Mouse (Mus musculus) intestine, postnatal 0 days (tissue): ENCODE data around the gene Canx. TPM values are rescaled to one million over a fixed set of nuclear protein-coding genes. Genes with fewer than 3 reads are reported as not detected.

ENCODE experiments used
- ATAC-seq: fragments of 200-750 bp; cut with Nextera tagmentation; 2 replicates; pipeline ENCODE4 v1.8.0; 2017; ENCODE audit warnings: mild to moderate bottlenecking, moderate TSS enrichment, moderate library complexity
- H3K27ac ChIP-seq: fragments of 300-500 bp; sonication (generic); 2 replicates; pipeline ENCODE4 v1.5.1; 2014; ENCODE audit warnings: mild to moderate bottlenecking, low read depth, low read length, moderate library complexity
- H3K27me3 ChIP-seq: fragments of 300-500 bp; sonication (generic); replicated peaks from 2 replicates; pipeline ENCODE4 v1.6.1; 2014; ENCODE audit warnings: low read length, mixed read lengths; ENCODE audit not compliant: control insufficient read depth, insufficient read depth
- H3K36me3 ChIP-seq: fragments of 300-500 bp; sonication (generic); 2 replicates; pipeline ENCODE4 v1.6.1; 2014; ENCODE audit warnings: mild to moderate bottlenecking, moderate library complexity; ENCODE audit not compliant: control insufficient read depth, insufficient read depth
- H3K4me1 ChIP-seq: fragments of 300-500 bp; sonication (generic); replicated peaks from 2 replicates; pipeline ENCODE4 v1.6.1; 2014; ENCODE audit warnings: antibody characterized with exemption, low read length, mixed read lengths; ENCODE audit not compliant: control insufficient read depth, insufficient read depth
- H3K4me2 ChIP-seq: fragments of 300-500 bp; sonication (generic); replicated peaks from 2 replicates; pipeline ENCODE4 v1.6.1; 2014; ENCODE audit warnings: low read depth, mild to moderate bottlenecking, moderate library complexity
- H3K4me3 ChIP-seq: fragments of 300-500 bp; sonication (generic); 2 replicates; pipeline ENCODE4 v1.5.1; 2014; ENCODE audit warnings: low read depth, low read length
- H3K9ac ChIP-seq: fragments of 300-500 bp; sonication (generic); 2 replicates; pipeline ENCODE4 v1.6.1; 2014; ENCODE audit warnings: mild to moderate bottlenecking, low read depth, low read length
- H3K9me3 ChIP-seq: fragments of 300-500 bp; sonication (generic); 2 replicates; pipeline ENCODE4 v1.6.1; 2016; ENCODE audit warnings: mixed run types; ENCODE audit not compliant: control insufficient read depth
- CTCF ChIP-seq: sonication (generic); IDR thresholded peaks from 2 replicates; pipeline ENCODE4 v1.5.1; 2016; ENCODE audit warnings: low read depth, mild to moderate bottlenecking, control low read depth, antibody characterized with exemption, moderate library complexity
- WGBS: fragments of 180-500 bp; shearing (Covaris S2); extraction: QIAGEN DNeasy Blood & Tissue Kit; methylation state at CpG from one replicate; pipeline ENCODE4 v1.1.7; 2014; 5-methylcytosine and 5-hydroxymethylcytosine counted together
- polyA plus RNA-seq: library from polyadenylated mRNA; unstranded; fragments of >200 nt; fragmentation: Nextera tagmentation; extraction: Ambion mirVana; gene quantifications from 2 replicates; pipeline ENCODE4 v1.2.1, GENCODE M21; 2015

Canx gene
- polyA plus RNA-seq, 1 experiment from 2014 or later = 181 TPM

- no peak overlapping the region for H3K27ac ChIP-seq
- WGBS = 67% methylated on average over 2 of the region's 2 CpGs
Observed at GRCm38 (mm10) chr11:50312803-50313202, 12.7 kb downstream of the Canx start.

DNA sequence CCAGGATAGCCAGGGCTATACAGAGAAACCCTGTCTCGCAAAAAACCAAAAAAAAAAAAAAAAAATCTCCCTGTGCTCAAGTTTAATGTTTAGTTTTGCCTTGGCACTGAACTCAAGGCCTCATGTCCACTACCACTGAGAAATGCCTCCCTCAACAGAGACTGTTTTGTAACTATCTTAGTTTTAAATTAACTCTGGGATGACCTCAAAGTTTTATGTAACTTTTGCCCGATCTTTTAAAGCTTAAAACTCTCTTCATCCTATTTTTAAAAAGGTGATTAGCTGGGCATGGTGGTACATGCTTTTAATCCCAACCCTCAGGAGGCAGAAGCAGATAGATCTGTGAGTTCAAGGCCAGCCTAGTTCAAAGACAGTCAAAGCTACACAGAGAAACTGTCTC is 22.1 kb downstream of the Canx start:
- no peaks in the 10 kb centered on the region for H3K27me3 ChIP-seq
- no peak overlapping the region for H3K4me3 ChIP-seq

More at GRCm38 (mm10) chr11:50312803-50313202, 12.7 kb downstream of the Canx start:
- no peak overlapping the region for H3K9ac ChIP-seq
- TF ChIP-seq CTCF = no peak
- no peak overlapping the region for H3K4me3 ChIP-seq
- no peak overlapping the region for H3K4me2 ChIP-seq
- H3K9me3 ChIP-seq = no peaks in the 10 kb centered on the region
- H3K27me3 ChIP-seq = no peaks in the 10 kb centered on the region
- ATAC-seq = no peak
- peaks cover 22% of the 10 kb centered on the region for H3K36me3 ChIP-seq
- H3K4me1 ChIP-seq = no peaks in the 10 kb centered on the region

DNA sequence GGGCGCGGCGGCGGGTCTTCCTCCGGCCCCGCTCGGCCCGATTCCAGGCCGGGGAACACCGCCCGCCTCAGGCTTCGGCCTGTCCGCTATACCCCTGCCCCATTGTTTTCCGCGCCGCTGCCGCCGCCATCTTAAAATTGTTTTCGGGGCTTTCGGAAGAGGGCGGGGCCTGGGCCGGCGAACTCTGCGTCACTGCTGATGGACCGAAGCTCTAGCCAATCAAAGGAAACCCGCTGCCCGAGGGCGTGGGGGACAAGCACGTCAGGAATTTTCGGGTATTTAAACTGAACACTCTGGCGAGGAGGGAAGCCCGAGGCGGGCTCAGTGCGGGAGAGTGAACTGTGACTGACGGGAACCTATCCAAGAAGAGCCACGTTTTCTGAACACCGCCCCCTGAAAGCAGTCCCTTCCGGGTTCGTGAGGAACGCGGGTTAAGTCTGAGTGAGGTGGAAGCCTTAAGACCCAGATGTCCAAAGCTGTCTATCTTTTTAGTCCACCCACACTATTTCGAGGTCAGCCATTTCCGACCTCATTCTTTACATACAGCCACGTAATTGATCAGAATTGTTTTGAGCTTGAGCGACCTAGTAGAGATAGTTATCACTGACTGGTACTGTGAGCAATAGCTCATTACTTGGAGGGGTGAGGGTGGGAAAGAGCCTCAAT is 33.1 kb downstream of the Canx start, which contains the start of gene Maml1:
Maml1 (minus strand) TSS at position 122 of the 666 bp plus-strand sequence.
- Histone ChIP-seq H3K4me2 (peak within 1 kb of the TSS; percentile 65), H3K4me3 (peak within 1 kb of the TSS; percentile 95), H3K27ac (peak within 1 kb of the TSS; percentile 99), H3K9me3 (no peaks in the 10 kb centered on the region), H3K27me3 (no peaks in the 10 kb centered on the region), H3K4me1 (no peaks in the 10 kb centered on the region), H3K36me3 (peaks cover 18% of the 10 kb centered on the region), H3K9ac (peak within 1 kb of the TSS; percentile 98)
- peak; percentile 98 for ATAC-seq
- 0 out of 2 replicates have a peak, but pooled peaks have one; percentile 15 for TF ChIP-seq CTCF
- under 1% methylated on average over 45 of the region's 45 CpGs for WGBS

More for the DNA sequence above, 22.1 kb downstream of the Canx start:
- Histone ChIP-seq H3K36me3 (peaks cover 85% of the 10 kb centered on the region), H3K9me3 (no peaks in the 10 kb centered on the region), H3K27ac (no peak overlapping the region), H3K9ac (no peak overlapping the region), H3K4me2 (no peak overlapping the region), H3K4me1 (no peaks in the 10 kb centered on the region)
- ATAC-seq = no peak
- 83% methylated on average over 2 of the region's 2 CpGs for WGBS
- TF ChIP-seq CTCF = no peak

DNA sequence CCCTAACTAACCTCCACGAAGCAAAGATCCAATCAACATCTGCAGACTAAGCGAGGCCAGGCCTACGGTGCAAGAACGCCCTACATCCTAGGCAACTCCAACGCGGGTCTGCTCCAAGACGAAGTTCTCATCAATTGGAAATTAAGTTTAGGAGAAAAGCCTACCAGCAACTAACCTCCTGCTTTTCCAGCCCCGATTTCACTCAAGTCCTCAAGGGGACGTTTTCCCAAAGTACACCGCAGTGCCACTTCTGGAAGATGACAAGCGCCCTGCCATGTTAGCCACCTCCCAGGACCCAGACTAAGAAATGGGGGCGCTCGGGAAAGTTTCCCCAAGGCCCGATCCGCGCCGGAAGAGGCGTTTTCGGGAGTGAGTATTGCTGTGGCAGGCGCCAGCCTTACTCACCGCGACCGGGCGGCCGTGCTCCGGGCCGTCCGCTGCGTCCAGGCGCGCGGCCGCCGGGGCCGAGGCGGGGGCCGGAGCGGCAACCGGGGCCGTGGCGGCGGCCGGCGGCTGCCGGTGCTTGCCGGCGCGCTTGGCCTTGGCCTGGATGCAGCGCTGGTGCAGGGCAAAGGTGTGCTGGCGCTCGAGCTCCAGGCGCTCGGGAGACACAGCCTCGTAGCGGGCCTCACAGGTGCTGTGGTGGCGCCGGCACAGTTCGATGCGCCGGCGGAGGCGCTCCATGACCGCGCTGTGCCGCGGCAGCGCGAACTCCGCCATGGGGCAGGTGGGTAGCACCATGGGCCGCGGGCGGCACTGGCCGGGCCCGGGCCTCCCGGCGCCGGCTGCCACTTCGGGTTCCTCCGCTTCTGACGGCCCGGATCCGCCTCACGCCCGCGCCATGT is 33.9 kb downstream of the Canx start:
- WGBS = under 1% methylated on average over 81 of the region's 85 CpGs
- H3K9ac ChIP-seq = peak overlapping the region; percentile 98
- TF ChIP-seq CTCF = 0 out of 2 replicates have a peak, but pooled peaks have one; percentile 17

GRCm38 (mm10) chr11:50290486-50291225 is 34.8 kb downstream of the Canx start:
- H3K4me3 ChIP-seq = peak overlapping the region; percentile 95
- peak overlapping the region; percentile 65 for H3K4me2 ChIP-seq
- ATAC-seq = no peak
- H3K36me3 ChIP-seq = peaks cover 7% of the 10 kb centered on the region; the same call in 1 of the 2 replicates
- H3K9me3 ChIP-seq = no peaks in the 10 kb centered on the region
- no peaks in the 10 kb centered on the region for H3K4me1 ChIP-seq
- 6% methylated on average over 20 of the region's 20 CpGs for WGBS
- H3K27me3 ChIP-seq = no peaks in the 10 kb centered on the region
- peak overlapping the region; percentile 99; the same call in 1 of the 2 replicates for H3K27ac ChIP-seq
- no peak for TF ChIP-seq CTCF
- H3K9ac ChIP-seq = peak overlapping the region; percentile 98; the same call in 1 of the 2 replicates

More for the DNA sequence above, 33.9 kb downstream of the Canx start:
- peaks cover 10% of the 10 kb centered on the region for H3K36me3 ChIP-seq
- peak overlapping the region; percentile 65 for H3K4me2 ChIP-seq
- ATAC-seq = peak; percentile 73
- H3K27ac ChIP-seq = peak overlapping the region; percentile 99
- peak overlapping the region; percentile 95 for H3K4me3 ChIP-seq
- H3K4me1 ChIP-seq = no peaks in the 10 kb centered on the region
- H3K9me3 ChIP-seq = no peaks in the 10 kb centered on the region
- no peaks in the 10 kb centered on the region for H3K27me3 ChIP-seq
